Mouse (Mus musculus): ENCODE measurements around the gene Spam1. TPM values are rescaled to one million over a fixed set of nuclear protein-coding genes. Genes with fewer than 3 reads are reported as not detected.

The Spam1 gene
- not detected in 2 replicates for polyA plus RNA-seq (2014; fragmentation: Nextera tagmentation; extraction: Ambion mirVana)

DNA sequence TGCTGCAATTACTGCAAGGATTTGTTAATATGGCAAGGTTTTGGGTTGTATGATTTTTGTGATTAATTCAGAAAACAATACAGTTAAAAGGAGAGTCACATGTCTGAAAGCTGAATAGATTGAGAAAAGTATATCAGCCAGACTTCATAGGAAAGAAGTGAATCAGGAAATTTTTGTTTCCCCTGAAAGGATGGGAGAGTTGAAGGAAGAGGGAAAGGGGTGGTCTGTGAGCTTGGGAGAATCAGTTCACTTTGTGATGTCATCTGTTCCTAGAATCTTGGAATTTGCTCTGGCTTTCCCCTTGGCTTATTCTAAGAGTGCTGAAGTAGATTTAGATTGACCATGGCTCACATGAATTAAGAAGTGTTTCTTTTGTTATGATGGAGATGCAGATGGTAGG lies at the start of gene Spam1:
TSS of gene Spam1 (plus strand) at position 301 of the 400 bp plus-strand sequence.
- Histone ChIP-seq H3K9ac (ENCODE audit: low read length) (no peak within 1 kb of the TSS), H3K4me3 (ENCODE audit: low read depth, low read length) (no peak within 1 kb of the TSS), H3K27me3 (replicated peaks; ENCODE audit: control insufficient read depth, insufficient read depth, low read length) (no peaks in the 10 kb centered on the region), H3K27ac (ENCODE audit: low read depth, low read length) (no peak within 1 kb of the TSS), H3K4me2 (ENCODE audit: low read length) (no peak within 1 kb of the TSS), H3K36me3 (ENCODE audit: control insufficient read depth, insufficient read depth, low read length) (no peaks in the 10 kb centered on the region), H3K4me1 (ENCODE audit: control insufficient read depth, insufficient read depth, low read length) (no peaks in the 10 kb centered on the region), H3K9me3 (replicated peaks; ENCODE audit: control insufficient read depth, low read length) (no peaks in the 10 kb centered on the region)
- ATAC-seq (no peak), DNase-seq (ENCODE audit: low spot score) (no peak)

GRCm38 (mm10) chr6:24748029-24748428 lies 43.0 kb upstream of the Spam1 start, which contains the start of gene Hyal4:
Hyal4 (plus strand) TSS chr6:24748329.
- DNase-seq (ENCODE audit: low spot score) (no peak), ATAC-seq (no peak)
- H3K4me2 ChIP-seq (ENCODE audit: low read length): no peak within 1 kb of the TSS
- no peaks in the 10 kb centered on the region for H3K27me3 ChIP-seq (replicated peaks; ENCODE audit: control insufficient read depth, insufficient read depth, low read length)
- no peak within 1 kb of the TSS for H3K4me3 ChIP-seq (ENCODE audit: low read depth, low read length)
- no peak within 1 kb of the TSS for H3K9ac ChIP-seq (ENCODE audit: low read length)
- no peaks in the 10 kb centered on the region for H3K9me3 ChIP-seq (replicated peaks; ENCODE audit: control insufficient read depth, low read length)
- no peaks in the 10 kb centered on the region for H3K36me3 ChIP-seq (ENCODE audit: control insufficient read depth, insufficient read depth, low read length)
- 89% methylated on average over 4 of the region's 4 CpGs for WGBS
- no peak within 1 kb of the TSS for H3K27ac ChIP-seq (ENCODE audit: low read depth, low read length)
- H3K4me1 ChIP-seq (ENCODE audit: control insufficient read depth, insufficient read depth, low read length): no peaks in the 10 kb centered on the region

- H3K27me3 ChIP-seq (replicated peaks; ENCODE audit: control insufficient read depth, insufficient read depth, low read length): no peaks in the 10 kb centered on the region
- no peak overlapping the region for H3K9ac ChIP-seq (ENCODE audit: low read length)
- H3K4me3 ChIP-seq (ENCODE audit: low read depth, low read length): no peak overlapping the region
- ATAC-seq (no peak), DNase-seq (ENCODE audit: low spot score) (no peak)
- no peaks in the 10 kb centered on the region for H3K36me3 ChIP-seq (ENCODE audit: control insufficient read depth, insufficient read depth, low read length)
- no peak overlapping the region for H3K27ac ChIP-seq (ENCODE audit: low read depth, low read length)
- H3K4me1 ChIP-seq (ENCODE audit: control insufficient read depth, insufficient read depth, low read length): no peaks in the 10 kb centered on the region
- no peak overlapping the region for H3K4me2 ChIP-seq (ENCODE audit: low read length)
- WGBS: 85% methylated on average over 3 of the region's 3 CpGs
- H3K9me3 ChIP-seq (replicated peaks; ENCODE audit: control insufficient read depth, low read length): no peaks in the 10 kb centered on the region
Observed at GRCm38 (mm10) chr6:24759281-24759680, 31.7 kb upstream of the Spam1 start.

- H3K9me3 ChIP-seq (replicated peaks; ENCODE audit: control insufficient read depth, low read length): no peaks in the 10 kb centered on the region
- no peak for ATAC-seq
- no peak overlapping the region for H3K4me3 ChIP-seq (ENCODE audit: low read depth, low read length)
- no peaks in the 10 kb centered on the region for H3K27me3 ChIP-seq (replicated peaks; ENCODE audit: control insufficient read depth, insufficient read depth, low read length)
- no peaks in the 10 kb centered on the region for H3K4me1 ChIP-seq (ENCODE audit: control insufficient read depth, insufficient read depth, low read length)
- H3K4me2 ChIP-seq (ENCODE audit: low read length): no peak overlapping the region
- H3K9ac ChIP-seq (ENCODE audit: low read length): no peak overlapping the region
- no peak overlapping the region for H3K27ac ChIP-seq (ENCODE audit: low read depth, low read length)
- H3K36me3 ChIP-seq (ENCODE audit: control insufficient read depth, insufficient read depth, low read length): no peaks in the 10 kb centered on the region
- no peak for DNase-seq (ENCODE audit: low spot score)
- 94% methylated on average over 2 of the region's 2 CpGs for WGBS
Observed at GRCm38 (mm10) chr6:24766261-24766660, 24.7 kb upstream of the Spam1 start.

- H3K9me3 ChIP-seq (replicated peaks; ENCODE audit: control insufficient read depth, low read length): no peaks in the 10 kb centered on the region
- no peaks in the 10 kb centered on the region for H3K36me3 ChIP-seq (ENCODE audit: control insufficient read depth, insufficient read depth, low read length)
- no peaks in the 10 kb centered on the region for H3K4me1 ChIP-seq (ENCODE audit: control insufficient read depth, insufficient read depth, low read length)
- ATAC-seq: no peak
- no peak overlapping the region for H3K4me2 ChIP-seq (ENCODE audit: low read length)
- no peak overlapping the region for H3K27ac ChIP-seq (ENCODE audit: low read depth, low read length)
- 50% methylated on average over 2 of the region's 2 CpGs for WGBS
- no peak overlapping the region for H3K9ac ChIP-seq (ENCODE audit: low read length)
- no peak for DNase-seq (ENCODE audit: low spot score)
- H3K27me3 ChIP-seq (replicated peaks; ENCODE audit: control insufficient read depth, insufficient read depth, low read length): no peaks in the 10 kb centered on the region
- H3K4me3 ChIP-seq (ENCODE audit: low read depth, low read length): no peak overlapping the region
Observed at GRCm38 (mm10) chr6:24779182-24779581, 11.8 kb upstream of the Spam1 start.

GRCm38 (mm10) chr6:24822070-24822469 lies 31.1 kb downstream of the Spam1 start:
- no peaks in the 10 kb centered on the region for H3K4me1 ChIP-seq (ENCODE audit: control insufficient read depth, insufficient read depth, low read length)
- WGBS: 45% methylated on average over 2 of the region's 2 CpGs
- no peak overlapping the region for H3K9ac ChIP-seq (ENCODE audit: low read length)
- DNase-seq (ENCODE audit: low spot score): no peak
- H3K4me2 ChIP-seq (ENCODE audit: low read length): no peak overlapping the region
- H3K27ac ChIP-seq (ENCODE audit: low read depth, low read length): no peak overlapping the region
- H3K27me3 ChIP-seq (replicated peaks; ENCODE audit: control insufficient read depth, insufficient read depth, low read length): no peaks in the 10 kb centered on the region
- H3K4me3 ChIP-seq (ENCODE audit: low read depth, low read length): no peak overlapping the region
- no peak for ATAC-seq
- H3K9me3 ChIP-seq (replicated peaks; ENCODE audit: control insufficient read depth, low read length): no peaks in the 10 kb centered on the region
- H3K36me3 ChIP-seq (ENCODE audit: control insufficient read depth, insufficient read depth, low read length): no peaks in the 10 kb centered on the region

Other genes starting within 250 kb of the Spam1 start
- gene Lmod2, start 193.4 kb upstream of the Spam1 start, polyA plus RNA-seq (2014; fragmentation: Nextera tagmentation; extraction: Ambion mirVana): not detected in 2 replicates
- 38.4 and 46.6 TPM in 2 replicates for gene Wasl, start 126.2 kb upstream of the Spam1 start, polyA plus RNA-seq (2014; fragmentation: Nextera tagmentation; extraction: Ambion mirVana)
- not detected in 2 replicates for gene Hyal6, start 57.9 kb upstream of the Spam1 start, polyA plus RNA-seq (2014; fragmentation: Nextera tagmentation; extraction: Ambion mirVana)
- not detected in 2 replicates for gene Hyal4, start 42.9 kb upstream of the Spam1 start, polyA plus RNA-seq (2014; fragmentation: Nextera tagmentation; extraction: Ambion mirVana)
- gene Hyal5, start 66.8 kb downstream of the Spam1 start, polyA plus RNA-seq (2014; fragmentation: Nextera tagmentation; extraction: Ambion mirVana): not detected in 2 replicates
- gene Tmem229a, start 165.1 kb downstream of the Spam1 start, polyA plus RNA-seq (2014; fragmentation: Nextera tagmentation; extraction: Ambion mirVana): 1.7 and 2.3 TPM in 2 replicates

All from forebrain, embryonic 14.5 days (tissue).